Mouse (Mus musculus) limb, embryonic 14.5 days (tissue): ENCODE measurements around the gene D430041D05Rik. TPM values are rescaled to one million over a fixed set of nuclear protein-coding genes. Genes with fewer than 3 reads are reported as not detected.

Source experiments
- ATAC-seq: fragments of 200-750 bp; cut with Nextera tagmentation; 2 replicates; pipeline ENCODE4 v1.8.0; 2017; ENCODE audit warnings: low read depth, moderate number of reproducible peaks, moderate TSS enrichment; ENCODE audit not compliant: low FRiP score
- DNase-seq: peaks from one replicate; pipeline ENCODE4 v3.0.0-alpha.2; 2015; ENCODE audit warnings: low spot score
- H3K27ac ChIP-seq: fragments of 300-500 bp; sonication (generic); replicated peaks from 2 replicates; pipeline ENCODE4 v1.5.1; 2014; ENCODE audit warnings: low read depth, mild to moderate bottlenecking, low read length, moderate library complexity, mixed read lengths
- H3K27me3 ChIP-seq: fragments of 300-500 bp; sonication (generic); 2 replicates; pipeline ENCODE4 v1.6.1; 2014; ENCODE audit warnings: low read length, mixed read lengths; ENCODE audit not compliant: control insufficient read depth, insufficient read depth
- H3K36me3 ChIP-seq: fragments of 300-500 bp; sonication (generic); 2 replicates; pipeline ENCODE4 v1.6.1; 2014; ENCODE audit warnings: mild to moderate bottlenecking, low read length, moderate library complexity, mixed read lengths; ENCODE audit not compliant: control insufficient read depth, insufficient read depth
- H3K4me1 ChIP-seq: fragments of 300-500 bp; sonication (generic); 2 replicates; pipeline ENCODE4 v1.6.1; 2014; ENCODE audit warnings: antibody characterized with exemption, low read length, mixed read lengths; ENCODE audit not compliant: control insufficient read depth, insufficient read depth
- H3K4me2 ChIP-seq: fragments of 300-500 bp; sonication (generic); replicated peaks from 2 replicates; pipeline ENCODE4 v1.6.1; 2014; ENCODE audit warnings: low read depth, mild to moderate bottlenecking, low read length, moderate library complexity; ENCODE audit not compliant: severe bottlenecking
- H3K4me3 ChIP-seq: fragments of 300-500 bp; sonication (generic); replicated peaks from 2 replicates; pipeline ENCODE4 v1.5.1; 2014; ENCODE audit warnings: low read length
- H3K9ac ChIP-seq: fragments of 300-500 bp; sonication (generic); 2 replicates; pipeline ENCODE4 v1.6.1; 2014; ENCODE audit warnings: mild to moderate bottlenecking, low read depth, low read length, moderate library complexity; ENCODE audit not compliant: severe bottlenecking
- H3K9me3 ChIP-seq: fragments of 300-500 bp; sonication (generic); 2 replicates; pipeline ENCODE4 v1.6.1; 2016; ENCODE audit warnings: low read length; ENCODE audit not compliant: control insufficient read depth
- POLR2A ChIP-seq: fragments of 200-500 bp; IDR thresholded peaks from 2 replicates; pipeline ENCODE4 v1.8.0; 2012; ENCODE audit warnings: inconsistent platforms, mild to moderate bottlenecking, moderate library complexity, borderline replicate concordance; ENCODE audit not compliant: insufficient read depth, insufficient read length; ENCODE audit errors: extremely low read depth
- whole genome bisulfite sequencing: fragments of 180-500 bp; shearing (Covaris S2); extraction: QIAGEN DNeasy Blood & Tissue Kit; methylation state at CpG from one replicate; pipeline ENCODE4 v1.1.7; 2014; 5-methylcytosine and 5-hydroxymethylcytosine counted together
- polyA plus RNA-seq, 2 experiments: library from polyadenylated mRNA; depleted of rRNA in 1 of 2; stranded (reverse) in 1 of 2; unstranded in 1 of 2; fragments of >200 nt; fragmentation: Nextera tagmentation in 1 of 2; extraction: Ambion mirVana in 1 of 2; gene quantifications; 2 replicates each; pipeline versions ENCODE4 v1.2.1 to v1.2.3; 2012 to 2014

The D430041D05Rik gene
- polyA plus RNA-seq, 2 experiments = 1.1 TPM

GRCm38 (mm10) chr2:104392700-104393312 is 18.0 kb downstream of the D430041D05Rik start:
- DNase-seq (no peak), ATAC-seq (no peak)
- no peak overlapping the region for H3K4me2 ChIP-seq
- 61% methylated on average over 4 of the region's 4 CpGs for WGBS
- no peaks in the 10 kb centered on the region for H3K27me3 ChIP-seq
- H3K36me3 ChIP-seq = no peaks in the 10 kb centered on the region
- no peaks in the 10 kb centered on the region for H3K4me1 ChIP-seq
- H3K9ac ChIP-seq = no peak overlapping the region
- H3K27ac ChIP-seq = no peak overlapping the region
- TF ChIP-seq POLR2A = no peak
- H3K4me3 ChIP-seq = no peak overlapping the region
- H3K9me3 ChIP-seq = no peaks in the 10 kb centered on the region

GRCm38 (mm10) chr2:104389231-104389630 is 21.6 kb downstream of the D430041D05Rik start:
- no peaks in the 10 kb centered on the region for H3K27me3 ChIP-seq
- no peaks in the 10 kb centered on the region for H3K4me1 ChIP-seq
- TF ChIP-seq POLR2A = no peak
- 91% methylated on average over 11 of the region's 11 CpGs for whole genome bisulfite sequencing
- no peak overlapping the region for H3K4me3 ChIP-seq
- no peak overlapping the region for H3K9ac ChIP-seq
- ATAC-seq (no peak), DNase-seq (no peak)
- no peak overlapping the region for H3K27ac ChIP-seq
- no peaks in the 10 kb centered on the region for H3K36me3 ChIP-seq
- no peaks in the 10 kb centered on the region for H3K9me3 ChIP-seq
- H3K4me2 ChIP-seq = no peak overlapping the region

GRCm38 (mm10) chr2:104385941-104386340 is 24.9 kb downstream of the D430041D05Rik start:
- no peaks in the 10 kb centered on the region for H3K9me3 ChIP-seq
- DNase-seq = no peak

GRCm38 (mm10) chr2:104383589-104383988 is 27.2 kb downstream of the D430041D05Rik start:
- Histone ChIP-seq H3K27ac (no peak overlapping the region), H3K36me3 (no peaks in the 10 kb centered on the region), H3K4me1 (no peaks in the 10 kb centered on the region), H3K9ac (no peak overlapping the region), H3K9me3 (no peaks in the 10 kb centered on the region), H3K4me2 (no peak overlapping the region), H3K27me3 (no peaks in the 10 kb centered on the region), H3K4me3 (no peak overlapping the region)
- no peak for TF ChIP-seq POLR2A
- ATAC-seq = no peak
- DNase-seq = no peak
- 81% methylated on average over 4 of the region's 4 CpGs for WGBS

More at GRCm38 (mm10) chr2:104385941-104386340, 24.9 kb downstream of the D430041D05Rik start:
- Histone ChIP-seq H3K4me3 (no peak overlapping the region), H3K27me3 (no peaks in the 10 kb centered on the region), H3K36me3 (no peaks in the 10 kb centered on the region), H3K4me1 (no peaks in the 10 kb centered on the region), H3K27ac (no peak overlapping the region), H3K9ac (no peak overlapping the region), H3K4me2 (no peak overlapping the region)
- no peak for TF ChIP-seq POLR2A
- WGBS = 74% methylated on average over 2 of the region's 2 CpGs
- no peak for ATAC-seq

GRCm38 (mm10) chr2:104382813-104383212 is 28.0 kb downstream of the D430041D05Rik start:
- no peak overlapping the region for H3K4me2 ChIP-seq
- no peaks in the 10 kb centered on the region for H3K27me3 ChIP-seq
- no peak overlapping the region for H3K9ac ChIP-seq
- TF ChIP-seq POLR2A = no peak
- WGBS = 80% methylated on average over 6 of the region's 6 CpGs
- no peaks in the 10 kb centered on the region for H3K36me3 ChIP-seq
- no peaks in the 10 kb centered on the region for H3K9me3 ChIP-seq
- no peak overlapping the region for H3K27ac ChIP-seq
- no peak overlapping the region for H3K4me3 ChIP-seq
- ATAC-seq (no peak), DNase-seq (no peak)
- H3K4me1 ChIP-seq = no peaks in the 10 kb centered on the region
